Mouse (Mus musculus) gastrocnemius, postnatal 10 days (tissue): ENCODE results near the gene Msl1. TPM values are rescaled to one million over a fixed set of nuclear protein-coding genes. Genes with fewer than 3 reads are reported as not detected.

Source experiments
- DNase-seq: peaks from one replicate; pipeline ENCODE4 v3.0.0; 2021; ENCODE audit warnings: mixed read lengths
- long read RNA-seq, 2 experiments: library from polyadenylated mRNA; stranded (forward); transcript quantifications; one replicate each; pipeline ENCODE4 v2.0.0; 2021
- total RNA-seq, 2 experiments: library from RNA; stranded (reverse); gene quantifications; 2 replicates each; pipeline ENCODE4 v1.2.3; 2021

Msl1 gene
- 10 to 100 TPM; 62.6 to 74.1 TPM for total RNA-seq
- long read RNA-seq, experiment 1, full-length matches to known transcripts: 14 of 17 reads
- long read RNA-seq, experiment 1, partial matches to known transcripts: 1 of 17 reads
- long read RNA-seq, experiment 1, other reads (novel, unspliced or antisense): 2 of 17 reads
- long read RNA-seq, experiment 2, full-length matches to known transcripts: 11 of 17 reads
- long read RNA-seq, experiment 2, partial matches to known transcripts: 5 of 17 reads
- long read RNA-seq, experiment 2, other reads (novel, unspliced or antisense): 1 of 17 reads

DNA sequence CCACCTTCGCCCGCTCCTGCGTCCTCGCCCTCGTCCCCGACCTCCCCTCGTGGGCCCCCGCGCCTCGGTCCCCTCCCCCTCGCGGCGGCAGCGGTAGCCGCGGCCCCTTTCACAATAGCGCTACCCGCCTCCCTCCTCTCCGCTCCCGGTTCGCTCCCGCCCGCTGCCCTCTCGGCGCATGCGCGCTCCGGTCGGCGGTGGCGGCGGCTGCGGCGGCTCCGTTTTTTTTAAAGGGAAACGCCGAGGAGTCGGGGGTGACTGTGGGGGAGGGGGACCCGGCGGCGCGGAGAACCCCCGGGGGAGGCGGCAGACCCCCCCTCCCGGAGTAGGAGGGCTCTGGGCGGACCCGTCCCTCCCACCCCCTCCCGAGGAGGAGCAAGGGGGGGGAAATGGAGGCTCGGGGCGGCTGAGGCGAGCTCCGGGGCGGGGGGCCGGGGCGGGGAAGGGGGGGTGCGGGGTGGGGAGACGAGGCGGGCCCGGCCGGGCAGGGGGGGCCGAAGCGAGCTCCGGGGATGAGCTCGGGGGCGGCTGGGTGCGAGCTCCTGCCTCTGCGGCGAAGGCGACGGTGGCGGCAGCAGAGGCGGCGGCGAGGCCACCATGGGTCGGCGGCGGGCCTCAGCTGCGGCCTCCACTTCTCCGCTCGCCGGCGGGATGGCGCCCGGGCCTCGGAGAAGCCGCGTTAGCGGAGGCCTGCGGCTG is at the start of gene Msl1:
Gene Msl1, plus strand, starts transcription at position 502 of the 699 bp plus-strand sequence.
- DNase-seq: peak; percentile 90

GRCm38 (mm10) chr11:98745932-98746853 is 49.1 kb upstream of the Msl1 start:
- no peak for DNase-seq

DNA sequence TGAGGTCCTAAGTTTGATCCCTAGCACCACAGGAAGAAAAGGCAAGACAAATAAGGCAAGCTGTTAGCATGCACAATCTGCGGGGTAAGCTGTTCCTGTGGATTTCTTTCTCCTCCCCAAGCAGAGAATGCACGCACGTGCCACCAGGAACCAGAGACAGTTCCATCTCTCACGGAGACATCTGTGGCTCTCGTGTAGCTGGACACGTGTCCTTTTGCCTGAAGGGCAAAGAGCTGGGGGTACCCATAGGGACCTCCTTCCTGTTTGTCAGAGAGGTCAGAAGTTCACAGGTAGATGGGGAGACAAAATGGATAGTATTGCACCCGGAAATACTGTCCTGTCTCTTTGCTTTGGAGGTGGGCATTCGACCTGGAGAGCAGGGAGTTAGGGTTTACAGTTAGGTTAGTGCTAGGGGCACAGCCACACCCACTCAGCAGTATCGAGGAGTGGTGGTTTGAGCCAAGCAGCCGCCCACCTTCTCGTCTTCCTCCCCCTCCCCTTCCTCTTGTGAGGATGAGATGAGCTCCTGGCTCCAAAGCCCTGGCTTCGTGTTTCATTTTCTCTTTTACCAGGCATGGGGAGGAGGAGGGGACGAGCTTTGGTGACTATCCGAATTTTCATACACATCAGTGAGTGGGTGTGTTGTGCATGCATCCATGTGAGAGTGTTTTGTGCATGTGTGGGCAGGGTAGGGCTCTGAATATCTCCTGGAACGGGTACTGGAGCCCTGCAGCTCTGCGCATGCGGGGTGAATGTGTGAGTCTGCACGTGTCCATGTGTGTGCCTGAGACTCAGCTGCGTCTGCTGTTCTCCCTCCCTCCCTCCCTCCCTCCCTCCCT is 48.2 kb upstream of the Msl1 start:
- peak; percentile 81 for DNase-seq

- no peak for DNase-seq
Observed at GRCm38 (mm10) chr11:98747804-98748505, 47.4 kb upstream of the Msl1 start.

GRCm38 (mm10) chr11:98748506-98749416 is 46.6 kb upstream of the Msl1 start:
- no peak for DNase-seq

DNA sequence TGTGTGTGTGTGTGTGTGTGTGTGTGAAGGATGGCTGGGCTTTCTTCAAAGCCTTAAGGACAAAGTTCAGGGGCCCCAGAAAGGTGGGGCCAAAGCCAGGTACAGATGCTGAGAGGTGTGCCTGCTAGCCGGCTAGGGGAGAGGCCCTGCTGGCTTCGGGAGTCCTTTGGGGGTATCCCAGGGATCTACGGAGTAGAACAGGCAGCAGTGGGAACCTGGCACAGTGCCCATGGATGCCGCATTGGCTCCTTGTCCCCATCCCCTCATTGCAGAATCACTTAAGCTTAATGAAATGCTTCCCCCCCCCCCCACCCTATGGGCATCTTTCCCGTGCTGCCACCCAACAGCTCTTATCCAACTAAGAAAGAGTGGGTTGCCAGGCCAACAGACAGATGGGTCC is 45.6 kb upstream of the Msl1 start:
- DNase-seq: no peak

DNA sequence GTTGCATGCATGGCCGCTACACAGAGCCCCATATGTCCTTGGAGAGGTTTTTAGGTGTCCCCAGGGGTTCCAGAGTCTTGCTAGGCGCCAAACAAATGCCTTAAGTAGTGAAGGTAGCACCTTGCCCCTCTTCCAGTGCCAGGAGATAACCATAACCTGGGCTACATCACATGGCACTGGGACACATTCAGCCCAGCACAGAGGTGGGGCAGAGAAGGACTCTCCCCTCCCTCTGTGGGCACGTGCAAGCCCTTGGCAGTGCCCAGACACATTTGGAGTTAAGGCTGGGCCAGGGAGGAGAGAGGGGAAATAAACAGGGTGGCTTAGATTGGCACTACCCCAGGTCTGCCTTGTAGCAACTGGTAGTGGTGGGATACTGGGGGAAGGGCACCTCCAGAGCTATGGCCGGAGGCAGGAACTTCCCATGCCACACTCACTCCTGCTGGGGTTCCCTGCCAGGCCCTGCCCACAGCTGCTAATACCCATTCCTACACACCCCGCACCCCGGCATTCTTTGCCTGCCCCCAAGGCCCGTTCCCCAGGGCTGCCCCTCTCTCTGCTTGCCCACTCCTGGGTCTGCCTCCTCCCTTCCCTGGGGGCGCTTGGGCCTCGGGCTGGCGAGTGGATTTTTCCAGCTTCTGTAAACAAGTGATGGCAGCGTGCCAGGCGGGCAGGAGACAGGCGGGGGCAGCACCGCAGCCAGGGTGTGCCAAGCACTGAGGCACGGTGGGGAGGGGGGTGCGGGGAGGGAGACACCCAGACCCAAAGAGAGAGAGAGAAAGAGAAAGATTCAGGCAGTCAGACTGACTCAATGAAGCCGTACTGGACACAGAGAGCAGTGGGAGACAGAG is 44.7 kb upstream of the Msl1 start:
- peak; percentile 77 for DNase-seq

- DNase-seq: peak; percentile 19
Observed at GRCm38 (mm10) chr11:98751221-98751782, 44.0 kb upstream of the Msl1 start.

DNA sequence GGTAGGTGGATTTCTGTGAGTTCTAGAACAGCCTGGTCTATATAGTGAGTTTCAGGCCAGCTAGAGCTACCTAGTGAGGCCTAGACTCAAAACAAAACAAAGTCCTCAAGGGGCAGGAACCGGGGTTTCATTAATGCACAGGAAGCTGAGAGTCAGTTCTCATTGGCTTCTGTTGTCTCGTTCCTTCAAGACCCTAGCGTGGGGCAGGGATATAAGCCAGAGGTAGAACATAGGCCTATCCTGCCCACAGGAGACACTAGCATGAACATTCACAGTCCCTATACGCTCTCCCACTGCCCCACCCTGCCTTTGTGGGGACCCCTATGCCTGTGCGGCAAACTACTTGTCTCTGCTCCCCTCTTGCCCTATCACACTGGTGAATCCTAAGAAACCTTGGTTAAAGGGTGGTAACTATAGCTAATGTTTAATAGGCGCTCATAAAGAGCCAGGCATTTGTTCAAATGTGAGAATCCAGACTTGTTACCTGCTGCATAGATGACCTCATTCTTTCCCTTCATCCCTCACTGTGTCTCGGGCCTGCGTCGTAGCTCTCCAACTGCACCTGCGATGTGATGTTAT is 42.7 kb upstream of the Msl1 start:
- no peak for DNase-seq

DNA sequence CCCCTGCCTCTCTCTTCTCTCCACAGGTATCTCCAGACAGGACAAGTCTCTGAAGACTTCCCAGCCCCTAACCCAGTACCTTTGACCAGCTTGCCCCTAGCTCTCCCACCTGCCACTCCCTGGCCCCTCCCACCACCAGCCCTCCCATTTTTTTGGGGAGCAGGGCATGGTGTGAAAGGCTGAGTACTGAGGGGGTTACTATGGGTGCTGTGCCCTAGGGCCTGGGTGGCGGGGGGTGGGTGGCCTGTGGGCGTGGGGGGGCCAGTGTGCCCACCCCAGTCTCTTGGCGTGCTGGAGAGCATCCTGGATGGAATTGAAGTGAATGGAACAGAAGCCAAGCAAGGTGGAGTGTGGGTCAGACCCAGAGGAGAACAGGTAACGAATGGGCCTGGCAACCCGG is 42.1 kb upstream of the Msl1 start:
- no peak for DNase-seq

GRCm38 (mm10) chr11:98754151-98754620 is 41.1 kb upstream of the Msl1 start:
- DNase-seq: peak; percentile 5

DNA sequence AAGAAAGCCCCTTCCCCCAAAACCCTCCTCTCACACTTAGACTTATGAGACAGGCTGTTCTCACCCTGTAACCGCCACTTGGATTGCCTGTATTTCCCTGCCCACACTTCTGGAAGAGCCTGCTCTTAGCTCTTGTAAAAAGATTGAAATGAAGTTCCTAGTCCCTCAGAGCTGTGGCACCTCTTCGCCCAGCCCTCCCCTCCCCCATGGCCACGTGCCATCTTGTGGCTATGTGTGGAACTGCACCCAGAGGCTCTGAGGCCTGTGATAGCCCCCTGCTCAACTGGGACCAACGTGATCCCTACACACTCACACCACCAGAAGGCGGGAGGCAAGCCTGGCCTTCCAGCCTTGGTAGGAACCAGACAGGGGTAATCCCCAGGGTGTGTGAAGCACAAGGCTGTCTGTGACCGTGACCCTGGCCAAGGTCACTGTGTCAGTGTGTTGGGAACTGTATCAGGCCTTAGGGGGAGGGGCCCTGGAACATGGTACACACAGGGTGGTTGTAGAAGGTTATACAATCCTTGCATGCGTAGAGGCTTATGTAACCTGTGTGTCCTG is 40.6 kb upstream of the Msl1 start:
- peak; percentile 89 for DNase-seq

GRCm38 (mm10) chr11:98755726-98756380 is 39.5 kb upstream of the Msl1 start:
- DNase-seq: no peak

DNA sequence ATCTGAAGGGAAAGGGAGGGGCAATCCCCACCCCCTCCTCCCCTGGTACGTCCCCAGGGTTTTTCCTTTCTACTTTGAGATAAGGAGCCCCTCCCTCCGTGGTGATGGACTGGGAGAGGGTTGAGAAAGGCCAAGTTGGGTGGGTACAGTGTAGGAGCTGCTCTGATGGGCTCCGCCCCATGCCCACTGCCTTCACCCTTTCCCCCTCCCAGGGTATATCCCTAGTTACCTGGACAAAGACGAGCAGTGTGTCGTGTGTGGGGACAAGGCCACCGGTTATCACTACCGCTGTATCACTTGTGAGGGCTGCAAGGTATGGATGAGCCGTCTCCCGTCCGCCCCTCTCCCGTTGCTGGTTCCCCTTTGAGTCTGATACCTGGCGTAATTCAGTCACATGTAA is 38.6 kb upstream of the Msl1 start:
- no peak for DNase-seq

DNA sequence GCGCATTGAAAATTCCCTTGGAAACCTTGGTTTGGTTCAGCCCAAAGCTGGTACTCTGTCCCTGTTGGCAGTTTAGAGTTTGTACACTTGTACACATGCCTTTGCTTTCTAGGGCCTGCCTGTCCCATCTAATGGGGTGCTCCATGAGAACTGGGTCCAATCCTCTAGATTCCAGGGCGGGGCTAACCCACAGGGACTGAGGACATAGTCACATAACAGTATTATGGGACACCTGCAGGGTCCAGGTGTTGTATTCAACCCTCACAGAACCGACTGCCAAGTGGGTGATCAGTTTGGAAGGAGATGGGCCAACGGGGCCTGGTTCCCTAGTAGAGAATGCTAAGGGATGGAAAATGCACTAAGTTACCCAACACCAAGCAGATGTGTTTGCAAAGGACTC is 33.4 kb upstream of the Msl1 start:
- DNase-seq: no peak

DNA sequence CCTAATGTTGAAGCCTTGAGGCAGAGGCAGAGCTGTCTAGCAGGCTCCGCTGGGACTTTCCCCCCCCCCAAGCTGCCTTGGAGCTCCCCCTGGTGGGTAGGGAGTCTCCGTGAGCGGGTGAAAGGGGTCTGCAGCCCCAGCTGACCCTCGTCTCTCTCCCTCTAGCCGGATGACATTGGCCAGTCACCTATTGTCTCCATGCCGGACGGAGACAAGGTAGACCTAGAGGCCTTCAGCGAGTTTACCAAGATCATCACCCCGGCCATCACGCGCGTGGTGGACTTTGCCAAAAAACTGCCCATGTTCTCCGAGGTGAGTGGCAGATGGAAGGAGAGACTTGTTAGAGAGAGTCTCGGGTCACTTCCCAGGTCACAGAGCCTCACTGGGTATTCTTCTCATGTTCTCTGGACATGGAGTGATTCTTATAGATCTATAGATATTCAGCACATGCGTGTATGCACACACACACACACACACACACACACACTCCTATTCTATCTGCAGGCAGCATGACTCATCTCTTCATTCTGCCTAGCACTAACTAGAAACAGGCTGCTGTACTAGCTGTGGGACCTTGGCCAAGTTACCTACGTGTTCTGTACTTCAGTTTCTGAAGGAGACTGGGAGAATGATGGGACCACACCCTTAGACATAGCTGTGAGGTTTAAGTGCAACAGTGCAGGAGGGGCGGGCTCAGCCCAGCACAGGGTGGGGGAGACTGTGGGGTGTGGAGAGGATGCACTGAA is 32.4 kb upstream of the Msl1 start:
- no peak for DNase-seq

DNA sequence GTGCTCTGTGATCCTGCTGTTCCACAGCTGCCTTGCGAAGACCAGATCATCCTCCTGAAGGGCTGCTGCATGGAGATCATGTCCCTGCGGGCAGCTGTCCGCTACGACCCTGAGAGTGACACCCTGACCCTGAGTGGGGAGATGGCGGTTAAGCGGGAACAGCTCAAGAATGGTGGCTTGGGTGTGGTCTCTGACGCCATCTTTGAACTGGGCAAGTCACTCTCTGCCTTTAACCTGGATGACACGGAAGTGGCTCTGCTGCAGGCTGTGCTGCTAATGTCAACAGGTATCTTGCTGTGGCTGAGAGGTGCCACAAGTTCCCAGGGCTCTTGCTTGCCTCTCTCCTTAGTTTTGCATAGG is 31.8 kb upstream of the Msl1 start:
- DNase-seq: no peak
